Mouse (Mus musculus) ovary, postnatal 36 days (tissue): ENCODE results near the gene Pheta1.
"Not testable (repeated sequence)": the region's sequence is repeated elsewhere in the genome, so short reads cannot be mapped to it uniquely, and the experiment has no call there.

Source experiments
- DNase-seq: peaks from one replicate; pipeline ENCODE4 v3.0.0; 2022; ENCODE audit warnings: low spot score, mixed read lengths

Pheta1 gene

DNA sequence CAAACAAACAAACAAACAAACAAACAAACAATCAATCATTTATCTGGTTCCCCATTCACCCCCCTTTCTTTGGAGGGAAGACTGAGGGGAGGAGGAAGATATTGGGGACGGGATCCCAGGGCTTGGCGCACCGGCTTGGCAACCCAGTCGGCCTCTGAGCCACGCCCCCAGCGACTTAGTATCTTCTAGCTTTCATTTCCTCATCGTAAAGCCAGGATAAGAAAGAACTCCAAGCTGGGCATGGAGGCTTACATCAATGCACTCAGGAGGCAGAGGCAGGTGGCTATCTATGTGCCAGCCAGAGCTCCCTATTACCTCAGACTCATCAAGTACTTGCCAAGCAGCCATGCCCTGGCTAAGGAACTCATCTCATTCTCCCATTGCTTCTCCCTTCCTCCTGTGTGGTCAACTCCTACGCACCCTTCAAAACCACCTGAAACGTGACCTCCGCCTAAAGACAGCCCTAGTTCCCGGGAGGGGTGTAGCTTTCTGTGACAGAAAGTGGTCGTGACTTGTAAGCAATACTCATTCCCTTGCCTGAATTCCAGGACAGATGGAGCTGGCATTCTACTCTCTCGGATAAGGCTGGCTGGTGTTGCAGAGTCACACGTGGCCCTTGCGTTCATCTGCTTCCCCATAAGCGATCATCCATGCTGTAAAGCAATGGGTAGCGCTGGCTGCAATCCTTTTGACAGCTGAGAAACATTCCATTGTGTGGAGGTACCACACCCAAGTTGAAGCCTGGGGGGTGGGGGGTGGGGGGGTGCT lies 5.5 kb upstream of the Pheta1 start:
- DNase-seq: no peak

- no peak for DNase-seq
Measured at GRCm38 (mm10) chr5:121845361-121845760, 3.4 kb upstream of the Pheta1 start.

DNA sequence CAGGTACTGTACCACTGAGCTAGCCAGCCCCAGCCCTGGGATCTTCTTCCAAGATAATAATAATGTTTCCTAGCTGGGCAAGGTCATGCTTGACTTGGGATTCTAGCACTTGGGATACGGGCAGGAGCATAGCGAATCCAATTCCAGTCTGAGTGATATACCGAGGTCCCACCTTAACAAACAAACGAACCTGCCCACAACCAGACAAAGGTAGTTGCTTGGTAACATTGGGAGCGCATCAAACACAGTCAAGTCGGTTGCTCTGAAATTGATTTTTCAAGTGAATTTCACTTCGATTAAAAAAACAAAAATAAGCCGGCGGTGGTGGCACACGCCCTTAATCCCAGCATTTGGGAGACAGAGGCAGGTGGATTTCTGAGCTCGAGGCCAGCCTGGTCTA lies 2.5 kb upstream of the Pheta1 start:
- no peak for DNase-seq

DNA sequence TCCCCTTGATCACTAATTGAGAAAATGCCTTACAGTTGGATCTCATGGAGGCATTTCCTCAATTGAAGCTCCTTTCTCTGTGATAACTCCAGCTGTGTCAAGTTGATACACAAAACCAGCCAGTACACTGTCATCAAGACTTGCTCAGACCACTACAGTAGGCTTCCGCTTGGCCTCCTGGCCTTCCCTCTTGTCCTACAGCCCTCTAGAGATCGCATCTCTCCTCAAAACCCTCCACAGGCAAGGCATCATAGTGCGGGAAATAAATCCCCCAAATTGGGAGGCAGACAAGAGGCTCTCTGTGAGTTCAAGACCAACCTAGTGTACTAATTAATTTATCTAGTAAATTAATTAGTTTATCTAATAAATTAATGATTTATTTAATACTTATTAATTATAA lies 1.5 kb upstream of the Pheta1 start:
- not testable (repeated sequence) for DNase-seq

GRCm38 (mm10) chr5:121848035-121848519 lies 707 bp upstream of the Pheta1 start:
- DNase-seq: peak; percentile 47

DNA sequence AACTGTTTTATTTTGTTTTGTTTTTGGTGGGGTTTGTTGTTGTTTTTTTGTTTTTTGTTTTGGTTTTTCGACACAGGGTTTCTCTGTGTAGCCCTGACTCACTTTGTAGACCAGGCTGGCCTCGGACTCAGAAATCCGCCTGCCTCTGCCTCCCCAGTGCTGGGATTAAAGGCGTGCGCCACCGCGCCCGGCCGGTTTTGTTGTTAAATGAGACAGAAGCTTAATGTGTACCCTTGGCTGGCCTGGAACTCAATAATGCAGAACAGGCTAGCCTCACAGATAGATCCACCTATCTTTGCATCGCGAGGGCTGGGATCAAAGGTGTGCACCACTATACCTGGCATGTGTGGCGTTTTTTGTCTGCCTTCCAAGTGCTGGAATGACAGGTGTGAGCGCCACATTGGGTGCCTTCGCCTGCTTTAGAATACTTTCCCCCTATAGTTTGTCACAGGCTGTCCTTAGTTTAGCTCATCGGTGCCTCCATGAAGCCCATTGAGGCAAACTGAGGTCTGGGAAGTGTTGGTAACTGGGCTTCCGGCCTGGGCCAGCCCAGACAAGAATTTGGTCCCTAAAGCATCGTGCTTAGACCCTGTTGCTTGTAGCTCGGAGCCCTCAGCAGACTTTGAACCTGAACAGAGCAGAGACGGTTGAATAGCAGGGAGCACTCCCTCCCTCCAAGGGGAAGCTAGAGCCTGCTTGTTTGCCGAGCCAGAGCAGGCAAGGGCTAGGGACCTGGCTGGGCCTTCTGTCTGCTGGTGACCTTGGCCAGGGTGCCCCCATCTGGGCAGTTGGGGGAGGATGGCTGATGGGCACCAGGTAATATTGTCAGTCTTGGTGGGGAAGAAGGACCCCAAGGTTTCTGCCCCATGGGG lies 930 bp downstream of the Pheta1 start:
- no peak for DNase-seq

- DNase-seq: no peak
Measured at GRCm38 (mm10) chr5:121853368-121854051, 4.7 kb downstream of the Pheta1 start.

GRCm38 (mm10) chr5:121854768-121855167 lies 6.0 kb downstream of the Pheta1 start:
- no peak for DNase-seq

- no peak for DNase-seq
Measured at GRCm38 (mm10) chr5:121856740-121857139, 8.0 kb downstream of the Pheta1 start.

- DNase-seq: no peak
Measured at GRCm38 (mm10) chr5:121858427-121858826, 9.6 kb downstream of the Pheta1 start.

DNA sequence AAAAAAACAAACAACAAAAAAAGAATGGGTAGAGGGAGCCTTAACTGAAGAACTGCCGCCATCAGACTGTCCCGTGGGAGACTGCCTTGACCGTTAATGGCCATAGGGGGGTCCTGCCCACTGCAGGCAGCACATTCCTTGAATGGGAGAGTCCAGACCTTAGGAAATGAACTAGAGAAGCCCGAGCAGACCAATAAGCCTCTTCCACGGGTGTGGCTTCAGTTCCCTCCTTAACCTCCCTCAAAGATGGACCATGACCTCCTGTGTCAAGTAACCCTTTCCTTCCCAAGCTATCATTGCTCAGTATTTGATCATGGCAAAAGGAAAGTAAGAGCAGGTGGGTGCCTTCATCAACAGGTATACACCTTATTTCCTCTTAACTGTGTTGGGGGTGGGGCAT lies 13.2 kb downstream of the Pheta1 start:
- DNase-seq: no peak

- no peak for DNase-seq
Measured at GRCm38 (mm10) chr5:121864330-121864729, 15.5 kb downstream of the Pheta1 start.

GRCm38 (mm10) chr5:121867963-121868362 lies 19.2 kb downstream of the Pheta1 start:
- no peak for DNase-seq

DNA sequence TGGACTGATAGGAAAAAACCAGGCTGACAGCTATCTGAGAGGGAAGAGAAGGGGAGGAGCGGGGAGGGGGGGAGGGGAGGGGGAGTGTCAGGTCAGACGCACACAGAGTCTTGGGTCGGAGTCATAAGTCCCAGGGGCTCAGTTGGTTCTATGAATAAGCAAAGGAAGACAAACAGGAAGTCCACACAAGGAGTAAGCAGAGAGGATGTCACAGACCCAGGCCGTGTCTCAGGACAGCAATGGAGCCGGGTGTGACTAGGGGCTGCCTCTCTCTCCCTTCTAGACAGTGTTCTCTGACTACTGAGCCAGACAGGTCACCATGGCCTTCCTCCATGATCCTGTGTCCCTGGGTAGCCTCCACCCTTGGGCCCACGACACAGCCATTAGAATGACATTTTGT lies 22.0 kb downstream of the Pheta1 start:
- DNase-seq: no peak

GRCm38 (mm10) chr5:121871515-121872030 lies 22.8 kb downstream of the Pheta1 start:
- no peak for DNase-seq

DNA sequence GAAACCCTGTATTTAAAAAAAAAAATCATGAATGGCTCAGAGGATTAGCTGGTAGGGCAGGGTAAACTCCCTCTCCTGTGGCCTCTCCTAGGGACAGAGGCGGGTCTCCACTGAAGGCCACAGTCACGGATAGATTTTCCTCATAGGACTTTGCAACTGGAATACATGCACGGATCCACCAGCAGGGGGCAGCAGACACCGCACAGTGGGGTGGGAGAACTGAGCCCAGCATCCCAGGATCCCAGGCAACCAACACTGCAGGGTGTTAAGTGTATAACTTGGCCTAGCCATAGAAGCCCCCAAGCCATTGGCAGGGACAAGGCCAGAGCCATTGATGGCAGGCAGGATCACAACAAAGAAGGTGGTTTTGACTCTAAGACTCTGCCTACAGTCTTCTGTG lies 23.4 kb downstream of the Pheta1 start:
- peak; percentile 84 for DNase-seq

GRCm38 (mm10) chr5:121875041-121875440 lies 26.3 kb downstream of the Pheta1 start:
- no peak for DNase-seq

DNA sequence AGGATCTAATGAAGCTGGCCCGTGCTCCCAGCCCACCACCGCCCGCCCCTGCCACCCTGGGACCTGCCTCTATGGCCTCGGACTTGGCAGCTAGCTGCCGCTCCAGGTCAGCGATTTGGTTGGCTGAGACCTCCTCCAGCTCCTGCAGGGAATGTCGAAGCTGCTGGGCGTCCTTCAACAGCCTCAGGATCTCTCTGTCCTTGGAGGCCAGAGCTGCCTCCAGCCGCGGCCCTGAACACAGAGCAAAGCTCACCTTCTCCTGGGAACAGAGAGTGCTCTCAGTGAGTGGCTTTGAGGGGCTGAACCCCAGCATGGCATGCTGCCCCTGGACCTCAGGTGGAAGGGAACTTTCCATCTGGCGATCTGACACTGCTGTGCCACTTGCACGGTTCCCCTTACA lies 28.1 kb downstream of the Pheta1 start:
- peak; percentile 23 for DNase-seq

GRCm38 (mm10) chr5:121878703-121879102 lies 29.9 kb downstream of the Pheta1 start:
- DNase-seq: no peak

- no peak for DNase-seq
Measured at GRCm38 (mm10) chr5:121879211-121879610, 30.4 kb downstream of the Pheta1 start.

DNA sequence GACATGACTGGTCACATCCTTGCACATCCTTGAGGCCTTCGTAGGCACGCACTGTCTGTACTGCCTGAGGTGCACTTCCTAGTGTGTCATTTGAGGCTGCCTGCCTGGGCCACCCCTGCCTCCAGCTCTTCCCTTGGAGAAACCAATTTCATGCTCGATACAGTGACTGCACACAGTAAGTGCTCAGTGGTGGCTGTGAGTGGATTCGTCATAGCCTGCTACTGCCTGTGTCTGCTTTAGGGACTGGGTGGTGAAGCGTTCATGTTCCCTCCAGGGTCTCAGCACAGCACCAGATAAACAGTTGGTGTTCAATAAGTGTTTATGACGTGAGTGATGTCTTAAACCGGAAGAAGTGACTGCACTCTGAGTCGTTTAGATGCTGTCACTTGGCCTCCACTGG lies 34.6 kb downstream of the Pheta1 start:
- DNase-seq: no peak

DNA sequence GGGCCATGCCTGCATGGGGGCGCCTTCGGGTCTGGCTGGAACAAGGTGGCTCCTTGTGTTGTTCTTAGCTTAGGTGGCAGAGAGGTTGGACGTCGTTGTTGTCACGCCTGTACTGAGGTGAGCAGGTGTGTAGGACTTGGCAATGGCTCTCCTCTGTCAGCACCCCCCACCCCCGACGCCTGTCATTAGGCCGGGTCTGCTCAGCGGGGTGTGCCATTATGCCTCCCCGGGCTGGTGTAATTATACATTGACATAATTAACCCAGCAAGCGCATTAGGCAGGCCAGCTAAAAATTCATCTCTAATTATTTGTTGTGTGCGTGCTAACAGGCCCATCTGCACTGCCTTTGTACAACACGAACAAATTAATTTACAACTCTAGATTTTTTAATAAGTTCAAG lies 40.6 kb downstream of the Pheta1 start:
- no peak for DNase-seq
